Mouse (Mus musculus): ENCODE data around the gene C1ra. TPM values are rescaled to one million over a fixed set of nuclear protein-coding genes. Genes with fewer than 3 reads are reported as not detected.
"Not testable (repeated sequence)": the region's sequence is repeated elsewhere in the genome, so short reads cannot be mapped to it uniquely, and the experiment has no call there.

C1ra gene
- 34.4 and 39.6 TPM in 2 replicates for total RNA-seq (2021)
- long read RNA-seq, experiment 1, transcript C1ra-201 (11 exons, 2,981 nt), result major isoform, 29 of 49 reads
- long read RNA-seq, experiment 1, partial matches to known transcripts, result 3 of 49 reads
- long read RNA-seq, experiment 1, other reads (novel, unspliced or antisense), result 17 of 49 reads
- long read RNA-seq, experiment 2, transcript C1ra-201 (11 exons, 2,981 nt), result major isoform, 23 of 59 reads
- long read RNA-seq, experiment 2, partial matches to known transcripts, result 35 of 59 reads
- long read RNA-seq, experiment 2, other reads (novel, unspliced or antisense), result 1 of 59 reads

- peak; percentile 78 for DNase-seq
These were observed at the start of gene C1ra for GRCm38 (mm10) chr6:124512355-124512836. C1ra (plus strand) TSS chr6:124512405.

- no peak for DNase-seq
These were observed 48.3 kb upstream of the C1ra start for GRCm38 (mm10) chr6:124463881-124464291.

DNA sequence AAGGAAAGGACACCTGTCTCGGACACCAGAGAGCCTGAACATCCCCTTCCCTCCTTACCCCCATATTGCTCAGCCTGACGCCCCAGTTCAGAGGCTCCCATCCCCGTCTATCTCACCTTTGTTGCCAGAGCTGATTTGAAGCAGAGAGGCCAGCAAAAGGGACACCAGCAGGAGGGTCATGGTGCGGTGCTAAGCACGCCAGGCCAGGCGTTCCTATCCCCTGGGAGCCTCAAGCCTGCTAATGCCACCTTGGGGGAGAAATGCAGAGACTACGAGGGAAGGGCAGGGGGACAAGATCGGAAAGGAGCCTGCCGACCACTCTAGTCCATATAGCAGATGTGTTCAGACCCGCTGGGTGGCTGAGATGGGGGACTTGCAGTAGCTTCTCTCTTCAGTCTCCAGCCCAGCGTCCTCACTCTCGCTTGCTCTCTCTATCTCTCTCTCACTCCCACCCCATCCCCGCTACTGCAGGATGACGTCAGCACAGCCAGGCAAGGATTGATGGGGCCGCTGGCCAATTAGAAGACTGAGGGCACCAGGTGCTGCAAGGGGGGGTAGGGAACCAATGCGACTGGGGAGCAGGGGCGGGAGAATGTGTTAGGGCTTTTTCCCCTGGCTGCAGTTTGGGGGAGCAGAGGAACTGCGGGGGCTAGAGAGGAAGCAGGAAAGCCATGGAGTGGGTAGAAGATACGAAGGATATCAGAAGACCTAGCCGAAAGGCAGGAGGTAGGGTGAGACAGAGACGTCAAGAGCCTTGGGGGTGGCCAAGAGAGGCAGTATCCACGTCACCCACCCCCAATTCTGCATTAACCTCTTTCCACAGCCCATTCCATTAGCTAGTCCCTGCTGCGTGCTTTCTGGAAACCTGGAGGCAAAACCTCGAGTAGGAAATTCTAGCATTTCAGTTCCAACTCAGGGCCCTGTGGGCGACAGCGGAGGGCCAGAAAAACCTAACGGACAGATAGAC, 47.6 kb upstream of the C1ra start, which contains the start of gene Clstn3:
TSS of gene Clstn3 (minus strand) at position 490 of the 967 bp plus-strand sequence.
- peak; percentile 90 for DNase-seq

DNA sequence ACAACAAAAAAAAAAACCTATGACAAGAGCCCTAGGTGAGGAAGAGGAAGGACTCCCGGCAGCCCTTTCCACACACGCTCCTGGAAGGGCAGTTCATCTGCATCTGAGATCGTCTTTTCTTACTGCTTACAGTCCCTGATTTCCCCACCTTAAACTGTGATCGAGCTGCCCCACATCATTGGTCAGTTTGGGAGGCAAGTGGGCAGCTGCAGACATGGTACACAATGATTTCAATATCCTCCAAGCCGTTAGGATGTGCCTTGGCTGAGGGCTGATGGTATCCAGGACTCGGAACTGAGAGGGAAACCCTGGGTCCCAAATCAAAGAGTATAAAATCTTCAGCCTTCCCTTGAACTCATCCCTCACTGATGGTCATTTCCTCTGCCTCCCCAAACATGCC, 46.9 kb upstream of the C1ra start:
- no peak for DNase-seq

- DNase-seq, result no peak
These were observed 46.5 kb upstream of the C1ra start for GRCm38 (mm10) chr6:124465729-124466128.

DNA sequence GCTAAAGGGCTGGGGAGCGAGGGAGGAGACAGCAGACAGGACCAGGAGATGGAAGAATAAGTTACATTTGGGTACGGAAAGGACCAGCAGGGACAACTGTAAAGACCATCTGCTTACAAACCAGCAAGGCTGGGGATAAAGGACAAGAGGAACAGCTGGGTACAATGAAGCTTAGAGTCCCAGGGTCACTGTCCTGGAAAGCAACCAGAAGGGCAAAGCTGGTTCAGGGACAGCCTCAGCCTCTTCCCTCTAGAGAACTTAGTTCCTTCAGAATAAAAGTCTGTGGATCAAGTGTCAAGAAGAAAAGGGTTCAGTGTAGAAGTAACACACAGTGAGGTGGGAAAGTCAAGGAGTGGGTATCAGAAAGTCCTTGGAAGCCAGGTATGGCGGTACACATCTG, 41.1 kb upstream of the C1ra start:
- DNase-seq, result peak; percentile 63

DNA sequence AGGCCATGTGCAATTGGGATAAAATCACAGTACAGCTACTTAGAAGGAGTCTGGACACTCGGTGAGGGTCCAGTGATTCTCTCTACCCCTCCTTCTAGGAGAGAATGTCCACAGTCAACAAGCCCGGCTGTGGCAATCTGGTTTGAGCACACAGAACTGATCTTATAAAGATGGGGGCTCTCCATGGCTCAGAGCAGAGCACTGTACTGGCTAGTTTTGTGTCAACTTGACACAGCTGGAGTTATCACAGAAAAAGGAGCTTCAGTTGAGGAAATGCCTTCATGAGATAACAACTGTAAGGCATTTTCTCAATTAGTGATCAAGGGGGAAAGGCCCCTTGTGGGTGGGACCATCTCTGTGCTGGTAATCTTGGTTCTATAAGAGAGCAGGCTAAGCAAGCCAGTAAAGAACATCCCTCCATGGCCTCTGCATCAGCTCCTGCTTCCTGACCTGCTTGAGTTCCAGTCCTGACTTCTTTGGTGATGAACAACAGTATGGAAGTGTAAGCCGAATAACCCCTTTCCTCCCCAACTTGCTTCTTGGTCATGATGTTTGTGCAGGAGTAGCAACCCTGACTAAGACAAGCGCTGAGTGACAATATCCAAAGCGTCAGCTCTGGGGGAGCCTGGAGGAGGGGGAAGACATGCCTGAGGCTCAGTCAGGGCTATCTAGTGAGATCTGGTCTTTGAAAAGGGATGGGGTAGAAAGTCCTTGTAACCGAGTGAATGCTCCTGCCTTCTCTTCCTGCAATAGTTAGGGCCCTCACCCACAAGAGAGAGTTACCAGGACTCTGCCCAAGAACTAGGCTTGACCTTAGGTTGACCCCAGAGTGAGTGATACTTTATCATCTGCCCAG, 40.2 kb upstream of the C1ra start:
- not testable (repeated sequence) for DNase-seq

GRCm38 (mm10) chr6:124472801-124473200, 39.4 kb upstream of the C1ra start:
- peak; percentile 78 for DNase-seq

- DNase-seq, result no peak
These were observed 37.6 kb upstream of the C1ra start for GRCm38 (mm10) chr6:124474621-124475020.

DNA sequence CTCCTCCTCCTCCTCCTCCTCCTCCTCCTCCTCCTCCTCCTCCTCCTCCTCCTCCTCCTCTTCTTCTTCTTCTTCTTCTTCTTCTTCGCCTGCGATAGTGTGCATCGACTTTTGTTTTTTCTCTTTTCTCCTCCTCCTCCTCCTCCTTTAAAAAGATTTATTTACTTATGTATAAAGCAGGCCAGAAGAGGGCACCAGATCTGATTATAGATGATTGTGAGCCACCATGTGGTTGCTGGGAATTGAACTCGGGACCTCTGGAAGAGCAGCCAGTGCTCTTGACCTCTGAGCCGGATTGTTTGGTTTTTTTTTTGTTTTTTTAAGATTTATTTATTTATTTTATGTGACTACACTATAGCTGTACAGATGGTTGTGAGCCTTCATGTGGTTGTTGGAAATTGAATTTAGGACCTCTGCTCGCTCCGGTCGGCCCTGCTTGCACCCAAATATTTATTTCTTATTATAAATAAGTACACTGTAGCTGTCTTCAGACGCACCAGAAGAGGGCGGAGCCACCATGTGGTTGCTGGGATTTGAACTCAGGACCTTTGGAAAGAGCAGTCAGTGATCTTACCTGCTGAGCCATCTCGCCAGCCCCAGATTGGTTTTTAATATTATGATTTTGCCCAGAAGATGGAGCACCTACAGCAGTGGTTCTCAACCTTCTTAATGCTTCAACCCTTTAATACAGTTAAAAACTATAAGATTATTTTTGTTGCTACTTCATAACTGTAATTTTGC, 36.7 kb upstream of the C1ra start:
- not testable (repeated sequence) for DNase-seq

DNA sequence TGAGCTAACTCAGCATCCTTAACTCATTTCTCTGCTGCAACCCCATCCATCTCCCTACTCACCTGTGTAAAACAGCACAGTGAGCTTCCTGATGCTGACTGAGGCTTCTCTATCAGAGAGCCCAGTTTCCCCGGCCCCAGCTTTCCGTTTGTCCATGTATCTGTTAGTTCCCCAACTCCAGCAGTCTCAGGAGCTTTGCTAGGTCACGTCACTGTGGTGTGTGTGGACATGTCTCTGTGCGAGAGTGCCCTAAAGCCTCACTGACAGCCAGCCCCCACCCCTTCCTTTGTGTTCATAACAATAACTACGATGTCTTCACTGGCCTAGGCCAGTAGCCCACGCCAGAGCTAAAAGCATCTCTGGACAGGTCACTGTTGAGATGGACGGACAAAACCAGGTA, 36.0 kb upstream of the C1ra start:
- DNase-seq, result no peak

GRCm38 (mm10) chr6:124476796-124477195, 35.4 kb upstream of the C1ra start:
- no peak for DNase-seq

DNA sequence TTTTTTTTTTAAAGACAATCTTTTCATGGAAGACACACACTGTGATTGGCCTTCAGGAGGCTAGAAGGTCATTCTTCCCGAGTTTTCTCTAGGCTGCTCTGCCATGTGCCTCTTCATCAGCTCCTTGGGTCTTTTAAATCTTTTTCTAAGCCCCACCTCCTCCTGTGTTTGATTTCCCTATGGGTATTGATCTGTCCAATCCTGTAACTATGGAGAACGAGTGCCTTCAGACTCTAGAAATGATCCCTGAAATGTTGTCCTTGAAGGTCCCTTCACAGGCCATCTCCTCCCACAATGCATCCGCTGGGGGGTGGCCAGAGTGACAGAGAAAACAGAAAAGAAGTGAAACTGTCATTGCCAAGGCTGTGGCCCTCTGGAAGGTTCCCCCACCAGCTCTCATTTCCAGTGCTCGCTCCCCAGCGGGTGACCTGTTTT, 35.0 kb upstream of the C1ra start:
- peak; percentile 44 for DNase-seq

DNA sequence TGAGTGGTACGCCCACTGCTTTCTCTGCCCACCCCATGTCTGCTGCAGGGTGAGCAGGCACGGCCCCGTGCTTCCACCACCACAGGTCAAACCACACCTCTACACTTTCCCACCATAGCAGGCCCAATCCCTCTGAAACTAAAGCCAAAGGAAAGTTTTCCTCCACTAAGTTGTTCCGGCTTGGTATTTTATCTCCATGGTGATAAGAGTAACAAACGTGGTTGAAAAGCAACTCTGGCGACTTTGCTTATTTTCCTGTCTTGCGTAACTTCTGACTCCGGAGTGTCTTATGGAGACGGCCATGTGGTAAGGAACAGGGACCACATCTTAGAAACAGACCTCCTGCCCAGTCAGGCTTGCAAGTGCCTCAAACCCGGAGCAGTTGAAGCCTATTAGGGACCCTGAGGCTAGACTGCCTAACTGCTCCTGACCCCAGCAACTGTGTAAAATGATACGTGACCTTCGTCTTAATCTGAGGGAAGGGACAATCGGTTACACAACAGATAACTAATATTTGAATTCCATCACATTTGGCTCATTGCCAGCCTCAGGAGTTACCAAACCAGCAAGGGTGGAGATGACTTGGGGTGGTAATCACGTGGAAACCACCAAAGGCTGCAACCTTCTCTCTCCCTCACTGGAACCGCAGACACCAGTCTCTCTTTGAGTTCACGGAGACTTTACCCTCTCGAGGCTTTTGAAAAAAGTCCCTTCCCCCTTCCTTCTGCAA, 34.1 kb upstream of the C1ra start:
- peak; percentile 44 for DNase-seq

- no peak for DNase-seq
These were observed 33.2 kb upstream of the C1ra start for GRCm38 (mm10) chr6:124478874-124479572.

DNA sequence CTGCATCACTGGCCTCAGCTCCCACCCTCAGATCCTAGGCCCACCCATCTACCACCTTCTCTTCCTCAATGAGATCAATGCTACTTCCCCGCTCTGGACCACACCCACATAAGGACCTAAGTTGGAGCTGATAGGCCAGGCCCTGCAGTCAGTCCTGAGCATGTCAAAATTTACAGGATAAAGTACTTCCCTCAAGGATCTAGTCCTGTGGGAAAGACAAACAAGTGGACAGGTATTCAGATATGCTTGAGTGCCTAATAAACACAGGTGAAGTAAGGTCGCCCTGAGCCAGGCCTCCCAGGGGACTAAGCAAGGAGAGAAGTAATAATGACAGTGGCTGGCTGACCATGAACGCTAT, 32.7 kb upstream of the C1ra start:
- no peak for DNase-seq

GRCm38 (mm10) chr6:124480295-124480694, 31.9 kb upstream of the C1ra start:
- DNase-seq, result peak; percentile 42

- DNase-seq, result peak; percentile 79
These were observed 30.6 kb upstream of the C1ra start for GRCm38 (mm10) chr6:124481571-124481970.

- DNase-seq, result not testable (repeated sequence)
These were observed 28.4 kb upstream of the C1ra start for GRCm38 (mm10) chr6:124483831-124484230.

DNA sequence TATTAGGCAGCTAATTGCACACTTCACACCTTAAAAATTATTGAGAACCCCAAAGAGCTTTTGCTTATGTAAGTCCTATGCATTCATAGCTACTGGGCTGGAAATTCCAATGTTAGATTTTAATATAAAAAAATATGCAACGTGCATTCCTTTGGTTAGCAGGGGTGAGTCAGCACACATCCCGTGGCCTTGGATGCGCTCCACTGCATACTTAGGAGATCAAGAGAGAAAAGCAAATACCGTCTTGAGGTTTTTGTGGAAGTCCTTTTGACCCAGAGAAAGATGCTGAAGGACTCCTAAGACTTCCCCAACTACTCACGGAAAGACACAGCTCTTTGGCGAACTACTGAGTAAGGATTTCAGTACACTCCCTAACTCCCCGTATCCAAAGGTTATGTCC, 27.4 kb upstream of the C1ra start:
- DNase-seq, result peak; percentile 45

Data from adrenal gland, postnatal 14 days (tissue).